Mouse (Mus musculus) intestine, embryonic 14.5 days (tissue): ENCODE data around the gene 1810049J17Rik. TPM values are rescaled to one million over a fixed set of nuclear protein-coding genes. Genes with fewer than 3 reads are reported as not detected.
A peak's percentile ranks its signal among the peaks of the same experiment; 100 is the strongest.
"Not testable (repeated sequence)": the region's sequence is repeated elsewhere in the genome, so short reads cannot be mapped to it uniquely, and the experiment has no call there.

ENCODE experiments used
- ATAC-seq: fragments of 200-750 bp; cut with Nextera tagmentation; replicated peaks from 2 replicates; pipeline ENCODE4 v1.8.0; 2017; ENCODE audit warnings: low read depth, moderate number of reproducible peaks, moderate TSS enrichment, moderate library complexity; ENCODE audit not compliant: low FRiP score, low TSS enrichment
- DNase-seq: peaks from one replicate; pipeline ENCODE4 v3.0.0-alpha.2; 2018; ENCODE audit warnings: low spot score
- H3K27ac ChIP-seq: fragments of 300-500 bp; sonication (generic); 2 replicates; pipeline ENCODE4 v1.5.1; 2014; ENCODE audit warnings: low read depth, mild to moderate bottlenecking, control low read depth
- H3K27me3 ChIP-seq: fragments of 300-500 bp; sonication (generic); replicated peaks from 2 replicates; pipeline ENCODE4 v1.6.1; 2014; ENCODE audit warnings: low read length, control low read depth; ENCODE audit not compliant: control insufficient read depth, insufficient read depth
- H3K36me3 ChIP-seq: fragments of 300-500 bp; sonication (generic); 2 replicates; pipeline ENCODE4 v1.6.1; 2014; ENCODE audit warnings: low read length, control low read depth; ENCODE audit not compliant: control insufficient read depth, insufficient read depth
- H3K4me1 ChIP-seq: fragments of 300-500 bp; sonication (generic); replicated peaks from 2 replicates; pipeline ENCODE4 v1.6.1; 2014; ENCODE audit warnings: low read length, control low read depth, mixed read lengths; ENCODE audit not compliant: control insufficient read depth, insufficient read depth
- H3K4me2 ChIP-seq: fragments of 300-500 bp; sonication (generic); 2 replicates; pipeline ENCODE4 v1.6.1; 2014; ENCODE audit warnings: low read length
- H3K4me3 ChIP-seq: fragments of 300-500 bp; sonication (generic); 2 replicates; pipeline ENCODE4 v1.5.1; 2014; ENCODE audit warnings: low read depth, low read length, control low read depth, mixed read lengths
- H3K9ac ChIP-seq: fragments of 300-500 bp; sonication (generic); 2 replicates; pipeline ENCODE4 v1.6.1; 2014; ENCODE audit warnings: mild to moderate bottlenecking, low read length
- H3K9me3 ChIP-seq: fragments of 300-500 bp; sonication (generic); 2 replicates; pipeline ENCODE4 v1.6.1; 2016; ENCODE audit warnings: low read length, control low read depth; ENCODE audit not compliant: control insufficient read depth
- WGBS: fragments of 180-500 bp; shearing (Covaris S2); extraction: QIAGEN DNeasy Blood & Tissue Kit; methylation state at CpG from one replicate; pipeline ENCODE4 v1.1.7; 2014; 5-methylcytosine and 5-hydroxymethylcytosine counted together
- polyA plus RNA-seq: library from polyadenylated mRNA; unstranded; fragments of >200 nt; fragmentation: Nextera tagmentation; extraction: Ambion mirVana; gene quantifications from 2 replicates; pipeline ENCODE4 v1.2.1, GENCODE M21; 2014

The 1810049J17Rik gene
- 1.4 and 1.7 TPM in 2 replicates for polyA plus RNA-seq

GRCm38 (mm10) chr15:12321788-12322621 is at the start of gene 1810049J17Rik:
TSS of gene 1810049J17Rik (minus strand) at chr15:12321899.
- Histone ChIP-seq H3K9me3 (no peaks in the 10 kb centered on the region), H3K9ac (peak within 1 kb of the TSS; percentile 98), H3K4me2 (peak within 1 kb of the TSS; percentile 73), H3K36me3 (no peaks in the 10 kb centered on the region; the same call in 1 of the 2 replicates), H3K27me3 (no peaks in the 10 kb centered on the region), H3K4me1 (peaks cover 17% of the 10 kb centered on the region), H3K27ac (peak within 1 kb of the TSS; percentile 95), H3K4me3 (peak within 1 kb of the TSS; percentile 95)
- ATAC-seq = peak; percentile 31
- DNase-seq = peak; percentile 81
- WGBS = under 1% methylated on average over 68 of the region's 70 CpGs

DNA sequence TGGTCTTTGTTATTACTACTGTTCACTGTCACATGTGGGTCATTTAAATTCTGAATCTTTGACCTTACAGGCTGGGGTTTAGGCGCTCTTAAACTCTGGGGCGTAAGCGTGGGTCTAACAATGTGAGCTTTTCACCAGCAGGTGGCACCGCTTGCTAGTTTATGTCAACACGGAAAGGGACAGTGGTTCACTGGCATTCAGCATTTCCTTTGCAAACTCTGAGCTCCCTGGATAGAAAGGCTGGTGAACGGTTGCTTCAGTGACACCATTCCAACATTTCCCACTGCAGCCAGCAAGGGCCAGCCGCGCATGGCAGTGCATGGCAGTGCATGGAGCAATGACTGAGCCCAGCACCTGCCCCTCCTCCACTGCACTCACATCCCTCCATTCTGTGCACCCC is 49.5 kb upstream of the 1810049J17Rik start:
- ATAC-seq (peak; percentile 18; the same call in 1 of the 2 replicates), DNase-seq (peak; percentile 77)
- Histone ChIP-seq H3K9ac (no peak overlapping the region), H3K36me3 (no peaks in the 10 kb centered on the region), H3K4me2 (no peak overlapping the region), H3K4me1 (peaks cover 8% of the 10 kb centered on the region), H3K27ac (no peak overlapping the region), H3K9me3 (no peaks in the 10 kb centered on the region), H3K27me3 (no peaks in the 10 kb centered on the region), H3K4me3 (no peak overlapping the region)
- WGBS = 8% methylated on average over 8 of the region's 8 CpGs

- no peaks in the 10 kb centered on the region for H3K27me3 ChIP-seq
- 97% methylated on average over 3 of the region's 3 CpGs for WGBS
- ATAC-seq = no peak
Measured at GRCm38 (mm10) chr15:12370096-12370495, 48.4 kb upstream of the 1810049J17Rik start.

GRCm38 (mm10) chr15:12368850-12369249 is 47.2 kb upstream of the 1810049J17Rik start:
- Histone ChIP-seq H3K4me1 (peaks cover 5% of the 10 kb centered on the region), H3K36me3 (no peaks in the 10 kb centered on the region), H3K4me2 (no peak overlapping the region), H3K9ac (no peak overlapping the region), H3K4me3 (no peak overlapping the region), H3K27ac (no peak overlapping the region), H3K27me3 (no peaks in the 10 kb centered on the region), H3K9me3 (no peaks in the 10 kb centered on the region)
- WGBS = 80% methylated on average over 4 of the region's 4 CpGs
- no peak for DNase-seq
- ATAC-seq = no peak

More at GRCm38 (mm10) chr15:12370096-12370495, 48.4 kb upstream of the 1810049J17Rik start:
- Histone ChIP-seq H3K4me3 (no peak overlapping the region), H3K36me3 (no peaks in the 10 kb centered on the region), H3K27ac (no peak overlapping the region), H3K4me2 (no peak overlapping the region), H3K9ac (no peak overlapping the region), H3K4me1 (peaks cover 5% of the 10 kb centered on the region), H3K9me3 (no peaks in the 10 kb centered on the region)
- DNase-seq = no peak

- H3K27ac ChIP-seq = no peak overlapping the region
- H3K9ac ChIP-seq = no peak overlapping the region
- H3K4me1 ChIP-seq = peaks cover 5% of the 10 kb centered on the region
- no peaks in the 10 kb centered on the region for H3K36me3 ChIP-seq
- ATAC-seq (no peak), DNase-seq (no peak)
- no peak overlapping the region for H3K4me3 ChIP-seq
- no peaks in the 10 kb centered on the region for H3K9me3 ChIP-seq
- 88% methylated on average over 11 of the region's 11 CpGs for WGBS
- H3K27me3 ChIP-seq = no peaks in the 10 kb centered on the region
- no peak overlapping the region for H3K4me2 ChIP-seq
Measured at GRCm38 (mm10) chr15:12368357-12368756, 46.7 kb upstream of the 1810049J17Rik start.

DNA sequence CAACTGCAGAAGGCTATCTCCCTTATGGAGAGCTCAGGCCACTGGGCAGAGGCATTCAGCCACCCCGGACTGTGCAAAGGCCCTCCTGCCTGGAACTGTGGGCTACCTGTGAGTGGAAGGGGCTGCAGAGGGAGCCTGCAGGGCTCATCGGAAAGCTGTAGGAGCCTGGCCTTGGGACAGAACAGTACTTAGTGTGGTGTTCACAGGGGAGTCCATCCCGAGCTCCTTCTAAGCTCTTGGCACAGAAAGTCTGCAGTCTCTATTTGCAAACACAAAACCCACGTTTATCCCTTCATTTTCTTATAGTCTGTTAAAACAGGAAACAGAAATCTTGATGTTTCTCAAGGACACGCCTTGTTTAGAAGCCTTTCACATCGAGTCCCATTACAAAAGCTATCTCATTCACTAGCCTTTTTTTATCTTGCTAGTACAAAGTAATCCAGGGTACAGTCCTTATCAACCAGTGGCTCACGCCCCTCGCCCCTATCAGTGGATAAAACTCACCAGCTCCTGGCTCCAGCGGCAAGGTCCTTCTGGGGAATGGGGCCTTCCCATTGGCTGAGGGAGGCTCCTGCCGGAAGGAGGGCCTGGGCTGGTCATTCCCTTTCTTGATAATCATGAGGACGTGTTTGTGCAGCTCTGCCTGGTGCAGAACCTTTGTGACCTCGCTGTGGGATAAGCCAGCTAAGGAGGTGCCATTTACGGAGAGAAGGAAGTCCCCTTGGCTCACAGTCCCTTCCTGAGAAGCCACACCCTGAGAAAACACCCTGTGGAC is 45.8 kb upstream of the 1810049J17Rik start:
- Histone ChIP-seq H3K27ac (no peak overlapping the region; the same call in 1 of the 2 replicates), H3K9ac (no peak overlapping the region), H3K4me1 (peaks cover 5% of the 10 kb centered on the region), H3K4me3 (no peak overlapping the region), H3K9me3 (no peaks in the 10 kb centered on the region), H3K4me2 (no peak overlapping the region), H3K36me3 (0 out of 2 replicates have a peak, but pooled peaks cover under 1% of the 10 kb centered on the region), H3K27me3 (no peaks in the 10 kb centered on the region)
- no peak for DNase-seq
- peak; percentile 84 for ATAC-seq
- WGBS = 54% methylated on average over 13 of the region's 13 CpGs

- H3K27me3 ChIP-seq, H3K9ac ChIP-seq, H3K4me2 ChIP-seq, H3K4me1 ChIP-seq, H3K36me3 ChIP-seq, H3K9me3 ChIP-seq, H3K27ac ChIP-seq, DNase-seq, ATAC-seq, H3K4me3 ChIP-seq: not testable (repeated sequence)
- WGBS = 91% methylated on average over 11 of the region's 11 CpGs
Measured at GRCm38 (mm10) chr15:12366580-12367305, 45.0 kb upstream of the 1810049J17Rik start.

- ATAC-seq (no peak), DNase-seq (no peak)
- no peaks in the 10 kb centered on the region for H3K27me3 ChIP-seq
- H3K27ac ChIP-seq = no peak overlapping the region
- H3K4me2 ChIP-seq = no peak overlapping the region
- H3K9me3 ChIP-seq = no peaks in the 10 kb centered on the region
- H3K9ac ChIP-seq = no peak overlapping the region
- H3K4me1 ChIP-seq = no peaks in the 10 kb centered on the region
- no peak overlapping the region for H3K4me3 ChIP-seq
- WGBS = 58% methylated on average over 3 of the region's 3 CpGs
- H3K36me3 ChIP-seq = peaks cover 13% of the 10 kb centered on the region
Measured at GRCm38 (mm10) chr15:12366072-12366469, 44.4 kb upstream of the 1810049J17Rik start.
